Mouse (Mus musculus) MEL (cell line): ENCODE results near the gene Tia1. TPM values are rescaled to one million over a fixed set of nuclear protein-coding genes. Genes with fewer than 3 reads are reported as not detected.
A peak's percentile ranks its signal among the peaks of the same experiment; 100 is the strongest.

Source experiments
- DNase-seq: peaks from one replicate; pipeline ENCODE4 v3.0.0; 2011; ENCODE audit warnings: low read depth, low spot score
- H3K27ac ChIP-seq: 2 replicates; pipeline ENCODE4 v1.5.1; 2012; ENCODE audit warnings: low read depth, mild to moderate bottlenecking, control low read depth, low read length, moderate library complexity; ENCODE audit not compliant: control insufficient read depth
- H3K27me3 ChIP-seq, 2 experiments: fragments of 150-350 bp in 1 of 2; sonication (generic) in 1 of 2; 2 replicates each; pipeline ENCODE4 v1.6.1; 2012; ENCODE audit warnings: low read length in 2 of 2, mild to moderate bottlenecking in 2 of 2, improper control_type of control experiment in 1 of 2, moderate library complexity in 1 of 2; ENCODE audit not compliant: insufficient read depth in 2 of 2, control insufficient read depth in 1 of 2
- H3K36me3 ChIP-seq, 2 experiments: 2 replicates each; pipeline ENCODE4 v1.6.1; 2012 to 2014; ENCODE audit warnings: low read length in 2 of 2, improper control_type of control experiment in 1 of 2, inconsistent platforms in 1 of 2, mild to moderate bottlenecking in 1 of 2; ENCODE audit not compliant: insufficient read depth in 2 of 2, control insufficient read depth in 1 of 2
- H3K4me1 ChIP-seq, 2 experiments: fragments of 150-350 bp in 1 of 2; sonication (generic) in 1 of 2; 2 replicates each; pipeline ENCODE4 v1.6.1; 2012; ENCODE audit warnings: low read length in 2 of 2, improper control_type of control experiment in 1 of 2, mild to moderate bottlenecking in 1 of 2; ENCODE audit not compliant: insufficient read depth in 2 of 2, control insufficient read depth in 1 of 2
- H3K4me3 ChIP-seq, 2 experiments: fragments of 150-350 bp in 1 of 2; sonication (generic) in 1 of 2; 2 replicates each; pipeline ENCODE4 v1.5.1; 2012; ENCODE audit warnings: low read depth in 2 of 2, low read length in 2 of 2, mild to moderate bottlenecking in 2 of 2, moderate library complexity in 2 of 2, control low read depth in 1 of 2, improper control_type of control experiment in 1 of 2; ENCODE audit not compliant: control insufficient read depth in 1 of 2, insufficient read depth in 1 of 2
- H3K79me2 ChIP-seq: 2 replicates; pipeline ENCODE4 v1.6.1; 2012; ENCODE audit warnings: mild to moderate bottlenecking, low read length, moderate library complexity; ENCODE audit not compliant: control insufficient read depth, poor library complexity, insufficient read depth
- H3K9ac ChIP-seq: 2 replicates; pipeline ENCODE4 v1.6.1; 2012; ENCODE audit warnings: low read depth, mild to moderate bottlenecking, control low read depth, low read length, moderate library complexity; ENCODE audit not compliant: control insufficient read depth, poor library complexity, severe bottlenecking
- H3K9me3 ChIP-seq: fragments of 150-350 bp; sonication (generic); replicated peaks from 2 replicates; pipeline ENCODE4 v1.6.1; 2012; ENCODE audit warnings: mild to moderate bottlenecking, low read length, improper control_type of control experiment, moderate library complexity; ENCODE audit not compliant: insufficient read depth
- BHLHE40 ChIP-seq: IDR thresholded peaks from 2 replicates; pipeline ENCODE4 v1.6.1; 2012; ENCODE audit warnings: low read depth, mild to moderate bottlenecking, inconsistent platforms, low read length, improper control_type of control experiment, borderline replicate concordance
- CHD1 ChIP-seq: IDR thresholded peaks from 2 replicates; pipeline ENCODE4 v1.6.1; 2012; ENCODE audit warnings: low read depth, mild to moderate bottlenecking, inconsistent platforms, low read length, improper control_type of control experiment
- CHD2 ChIP-seq: IDR thresholded peaks from 2 replicates; pipeline ENCODE4 v1.6.1; 2011; ENCODE audit warnings: low read length, improper control_type of control experiment
- CTCF ChIP-seq, 3 experiments: IDR thresholded peaks in 2 of 3; conservative IDR thresholded peaks in 1 of 3; 2 replicates each; pipeline ENCODE4 v1.5.1; 2011 to 2012; ENCODE audit warnings: low read length in 3 of 3, low read depth in 2 of 3, mild to moderate bottlenecking in 2 of 3, improper control_type of control experiment in 1 of 3, inconsistent platforms in 1 of 3, mixed read lengths in 1 of 3, moderate library complexity in 1 of 3; ENCODE audit not compliant: control insufficient read depth in 1 of 3, insufficient read depth in 1 of 3, poor library complexity in 1 of 3, severe bottlenecking in 1 of 3
- E2F4 ChIP-seq: IDR thresholded peaks from 2 replicates; pipeline ENCODE4 v1.6.1; 2011; ENCODE audit warnings: low read depth, low read length, improper control_type of control experiment, borderline replicate concordance
- ELF1 ChIP-seq: IDR thresholded peaks from 2 replicates; pipeline ENCODE4 v1.6.1; 2014; ENCODE audit warnings: low read depth, mild to moderate bottlenecking, inconsistent platforms, low read length, improper control_type of control experiment, moderate library complexity
- EP300 ChIP-seq, 2 experiments: IDR thresholded peaks; 2 replicates each; pipeline ENCODE4 v1.6.1; 2011; ENCODE audit warnings: improper control_type of control experiment in 2 of 2, low read length in 2 of 2, low read depth in 1 of 2, mild to moderate bottlenecking in 1 of 2
- ETS1 ChIP-seq: IDR thresholded peaks from 2 replicates; pipeline ENCODE4 v1.6.1; 2012; ENCODE audit warnings: low read depth, mild to moderate bottlenecking, inconsistent platforms, low read length, improper control_type of control experiment, moderate library complexity
- HCFC1 ChIP-seq: IDR thresholded peaks from 2 replicates; pipeline ENCODE4 v1.6.1; 2012; ENCODE audit warnings: low read depth, mild to moderate bottlenecking, inconsistent platforms, low read length, improper control_type of control experiment, moderate library complexity
- KAT2A ChIP-seq: conservative IDR thresholded peaks from 2 replicates; pipeline ENCODE4 v1.6.1; 2012; ENCODE audit warnings: low read depth, low read length, improper control_type of control experiment, inconsistent platforms
- MAFK ChIP-seq: IDR thresholded peaks from 2 replicates; pipeline ENCODE4 v1.6.1; 2011; ENCODE audit warnings: low read depth, mild to moderate bottlenecking, low read length, improper control_type of control experiment, borderline replicate concordance
- MAX ChIP-seq: IDR thresholded peaks from 2 replicates; pipeline ENCODE4 v1.6.1; 2011; ENCODE audit warnings: low read length, improper control_type of control experiment
- MAZ ChIP-seq: IDR thresholded peaks from 2 replicates; pipeline ENCODE4 v1.6.1; 2012; ENCODE audit warnings: low read depth, mild to moderate bottlenecking, inconsistent platforms, low read length, improper control_type of control experiment
- MEF2A ChIP-seq: IDR thresholded peaks from 2 replicates; pipeline ENCODE4 v1.6.1; 2014; ENCODE audit warnings: low read depth, mild to moderate bottlenecking, inconsistent platforms, low read length, improper control_type of control experiment; ENCODE audit not compliant: poor library complexity, insufficient replicate concordance, severe bottlenecking; ENCODE audit errors: extremely low read depth
- MXI1 ChIP-seq: IDR thresholded peaks from 2 replicates; pipeline ENCODE4 v1.6.1; 2011; ENCODE audit warnings: mild to moderate bottlenecking, low read depth, low read length, improper control_type of control experiment
- MYB ChIP-seq: IDR thresholded peaks from 2 replicates; pipeline ENCODE4 v1.6.1; 2011; ENCODE audit warnings: mild to moderate bottlenecking, low read depth, low read length, improper control_type of control experiment
- NELFE ChIP-seq: IDR thresholded peaks from 2 replicates; pipeline ENCODE4 v1.6.1; 2011; ENCODE audit warnings: low read depth, low read length, improper control_type of control experiment
- POLR2A ChIP-seq, 2 experiments: IDR thresholded peaks; 2 replicates each; pipeline ENCODE4 v1.6.1; 2011 to 2012; ENCODE audit warnings: low read length in 2 of 2, mild to moderate bottlenecking in 2 of 2, control low read depth in 1 of 2, improper control_type of control experiment in 1 of 2, low read depth in 1 of 2, moderate library complexity in 1 of 2; ENCODE audit not compliant: control insufficient read depth in 1 of 2, insufficient read depth in 1 of 2, poor library complexity in 1 of 2
- POLR2AphosphoS2 ChIP-seq: IDR thresholded peaks from 2 replicates; pipeline ENCODE4 v1.6.1; 2011; ENCODE audit warnings: low read length, improper control_type of control experiment
- POLR2AphosphoS5 ChIP-seq: IDR thresholded peaks from 2 replicates; pipeline ENCODE4 v1.6.1; 2012; ENCODE audit warnings: low read depth, borderline replicate concordance, mild to moderate bottlenecking, inconsistent platforms, low read length, moderate library complexity, mixed read lengths
- RAD21 ChIP-seq: IDR thresholded peaks from 2 replicates; pipeline ENCODE4 v1.6.1; 2011; ENCODE audit warnings: mild to moderate bottlenecking, low read depth, low read length, improper control_type of control experiment
- RCOR1 ChIP-seq: IDR thresholded peaks from 2 replicates; pipeline ENCODE4 v1.6.1; 2012; ENCODE audit warnings: low read depth, mild to moderate bottlenecking, inconsistent platforms, low read length, improper control_type of control experiment
- SIN3A ChIP-seq: IDR thresholded peaks from 2 replicates; pipeline ENCODE4 v1.6.1; 2012; ENCODE audit warnings: low read length, improper control_type of control experiment, inconsistent platforms
- SMC3 ChIP-seq: IDR thresholded peaks from 2 replicates; pipeline ENCODE4 v1.6.1; 2011; ENCODE audit warnings: low read depth, low read length, improper control_type of control experiment
- TAL1 ChIP-seq: IDR thresholded peaks from 2 replicates; pipeline ENCODE4 v1.6.1; 2012; ENCODE audit warnings: mild to moderate bottlenecking, inconsistent platforms, low read length, moderate library complexity, mixed read lengths
- TBP ChIP-seq: IDR thresholded peaks from 2 replicates; pipeline ENCODE4 v1.8.0; 2011; ENCODE audit warnings: low read depth, low read length, improper control_type of control experiment
- UBTF ChIP-seq: IDR thresholded peaks from 2 replicates; pipeline ENCODE4 v1.6.1; 2012; ENCODE audit warnings: low read depth, mild to moderate bottlenecking, inconsistent platforms, low read length, improper control_type of control experiment, moderate library complexity, borderline replicate concordance; ENCODE audit not compliant: insufficient read depth
- USF1 ChIP-seq: IDR thresholded peaks from 2 replicates; pipeline ENCODE4 v1.6.1; 2014; ENCODE audit warnings: low read depth, mild to moderate bottlenecking, inconsistent platforms, low read length, improper control_type of control experiment, moderate library complexity
- ZC3H11A ChIP-seq: IDR thresholded peaks from 2 replicates; pipeline ENCODE4 v1.6.1; 2012; ENCODE audit warnings: low read depth, mild to moderate bottlenecking, inconsistent platforms, low read length, improper control_type of control experiment
- ZKSCAN1 ChIP-seq: IDR thresholded peaks from 2 replicates; pipeline ENCODE4 v1.6.1; 2012; ENCODE audit warnings: low read depth, mild to moderate bottlenecking, inconsistent platforms, low read length, improper control_type of control experiment, moderate library complexity
- polyA plus RNA-seq, 2 experiments: library from polyadenylated mRNA; stranded (reverse) in 1 of 2; unstranded in 1 of 2; fragments of >175 nt in 1 of 2; fragments of >200 nt in 1 of 2; gene quantifications; 2 replicates each; pipeline versions ENCODE4 v1.2.1 to v1.2.4; 2012; ENCODE audit warnings: low replicate concordance in 2 of 2, low read depth in 1 of 2; ENCODE audit not compliant: insufficient read length in 2 of 2, insufficient read depth in 1 of 2, missing spikeins in 1 of 2
- total RNA-seq: library from RNA; depleted of rRNA; stranded (reverse); fragments of 300-350 nt; gene quantifications from 2 replicates; pipeline ENCODE4 v1.2.3, GENCODE M21; 2012

The Tia1 gene
- total and polyA plus RNA-seq, 3 experiments = 21.5 to 25.3 TPM; not detected in 1

- TF ChIP-seq ETS1 = peak; percentile 37; the same call in 1 of the 2 replicates
- TF ChIP-seq BHLHE40 = peak; percentile 63; the same call in 1 of the 2 replicates
- no peak; the same call in 1 of the 2 replicates for TF ChIP-seq RCOR1
- TF ChIP-seq MAZ = no peak
- peak; percentile 99 for TF ChIP-seq ELF1
- no peak for TF ChIP-seq UBTF
- TF ChIP-seq RAD21 = peak; percentile 23
- peak; percentile 98 for TF ChIP-seq MXI1
- TF ChIP-seq POLR2AphosphoS5 = no peak
- peak; percentile 95 for TF ChIP-seq MAX
- TF ChIP-seq MAFK = no peak
- TF ChIP-seq NELFE = peak; percentile 63
- TF ChIP-seq POLR2A (IDR thresholded peaks at IDR 0.05; ENCODE audit: control insufficient read depth in 1 of 2, insufficient read depth in 1 of 2, low read depth in 1 of 2, low read length in 2 of 2, poor library complexity in 1 of 2) = peak; percentile 22 to 85
- TF ChIP-seq POLR2AphosphoS2 = peak; percentile 92
- peak; percentile 91 for TF ChIP-seq KAT2A
- no peak for TF ChIP-seq ZKSCAN1
- TF ChIP-seq CTCF (IDR thresholded peaks at IDR 0.05 in 2 of 3, conservative IDR thresholded peaks at IDR 0.05 in 1 of 3; ENCODE audit: control insufficient read depth in 1 of 3, insufficient read depth in 1 of 3, low read depth in 2 of 3, low read length in 3 of 3, poor library complexity in 1 of 3, severe bottlenecking in 1 of 3) = peak; percentile 0 to 54 (median 36); a peak in 3 of 6 replicates
Measured at GRCm38 (mm10) chr6:86438272-86439118, 34.5 kb downstream of the Tia1 start, which contains the start of gene C87436 (continued).

GRCm38 (mm10) chr6:86439119-86439496 lies 35.1 kb downstream of the Tia1 start:
- Histone ChIP-seq H3K4me3 (peak overlapping the region; percentile 80 to 99), H3K27me3 (no peaks in the 10 kb centered on the region), H3K9me3 (no peaks in the 10 kb centered on the region), H3K9ac (peak overlapping the region; percentile 99), H3K36me3 (peaks cover 2 to 15% of the 10 kb centered on the region in 2 experiments; a peak in 3 of 4 replicates), H3K27ac (peak overlapping the region; percentile 100), H3K79me2 (peaks cover 15% of the 10 kb centered on the region), H3K4me1 (peaks cover 0 to 10% of the 10 kb centered on the region in 2 experiments; a peak in 2 of 4 replicates)
- DNase-seq = no peak
- TF ChIP-seq POLR2AphosphoS5 = no peak
- no peak for TF ChIP-seq ETS1
- TF ChIP-seq TBP = no peak
- no peak for TF ChIP-seq E2F4
- TF ChIP-seq HCFC1 = no peak
- no peak for TF ChIP-seq EP300 (IDR thresholded peaks at IDR 0.05; ENCODE audit: low read depth in 1 of 2, low read length in 2 of 2)
- no peak for TF ChIP-seq CHD2
- TF ChIP-seq ZC3H11A = no peak
- no peak for TF ChIP-seq MAFK
- TF ChIP-seq MAZ = no peak
- no peak for TF ChIP-seq RAD21
- TF ChIP-seq UBTF = no peak
- TF ChIP-seq USF1 = no peak
- 0 out of 2 replicates have a peak, but pooled peaks have one; percentile 30 for TF ChIP-seq CHD1
- TF ChIP-seq SIN3A = no peak
- TF ChIP-seq ELF1 = no peak
- TF ChIP-seq TAL1 = no peak
- TF ChIP-seq MAX = no peak
- no peak for TF ChIP-seq MYB
- no peak for TF ChIP-seq KAT2A
- peak in 1 of 3 experiments; percentile 12; a peak in 1 of 6 replicates for TF ChIP-seq CTCF (IDR thresholded peaks at IDR 0.05 in 2 of 3, conservative IDR thresholded peaks at IDR 0.05 in 1 of 3; ENCODE audit: control insufficient read depth in 1 of 3, insufficient read depth in 1 of 3, low read depth in 2 of 3, low read length in 3 of 3, poor library complexity in 1 of 3, severe bottlenecking in 1 of 3)
- TF ChIP-seq BHLHE40 = no peak
- no peak for TF ChIP-seq ZKSCAN1
- no peak for TF ChIP-seq MEF2A
- no peak for TF ChIP-seq SMC3
- no peak for TF ChIP-seq RCOR1
